Mouse (Mus musculus) olfactory bulb, adult 2 months (tissue): ENCODE results near the gene Col15a1.

Experiments used
- CTCF ChIP-seq: fragments of 200-500 bp; IDR thresholded peaks from 2 replicates; pipeline ENCODE4 v1.5.1; 2012; ENCODE audit warnings: low read depth, mild to moderate bottlenecking, low read length, moderate library complexity; ENCODE audit not compliant: insufficient read depth
- POLR2A ChIP-seq: fragments of 200-500 bp; IDR thresholded peaks from 2 replicates; pipeline ENCODE4 v1.6.1; 2012; ENCODE audit warnings: mild to moderate bottlenecking, low read depth, low read length, moderate library complexity; ENCODE audit not compliant: insufficient read depth

- no peak for TF ChIP-seq CTCF
- no peak for TF ChIP-seq POLR2A
Measured at GRCm38 (mm10) chr4:47313710-47314410, 105.9 kb downstream of the Col15a1 start.
